Mouse (Mus musculus) E14TG2a.4 (cell line): ENCODE measurements around the gene Ect2.

Experiments used
- CTCF ChIP-seq: conservative IDR thresholded peaks from 2 replicates; pipeline ENCODE4 v1.5.1; 2014; ENCODE audit warnings: low read length
- NANOG ChIP-seq: IDR thresholded peaks from 2 replicates; pipeline ENCODE4 v1.6.1; 2014; ENCODE audit warnings: borderline replicate concordance, low read length, mixed read lengths
- POU5F1 ChIP-seq: IDR thresholded peaks from 2 replicates; pipeline ENCODE4 v1.6.1; 2014; ENCODE audit warnings: low read length, borderline replicate concordance

GRCm38 (mm10) chr3:27143570-27143969 lies 10.1 kb downstream of the Ect2 start:
- TF ChIP-seq CTCF (no peak), POU5F1 (no peak), NANOG (no peak)
